Mouse (Mus musculus) thymus, postnatal 36 days (tissue): ENCODE data around the gene Aurkb.
A peak's percentile ranks its signal among the peaks of the same experiment; 100 is the strongest.

Source experiments
- DNase-seq, 2 experiments: peaks; one replicate each; pipeline ENCODE4 v3.0.0; 2022; ENCODE audit warnings: mixed read lengths in 2 of 2

Gene Aurkb

DNA sequence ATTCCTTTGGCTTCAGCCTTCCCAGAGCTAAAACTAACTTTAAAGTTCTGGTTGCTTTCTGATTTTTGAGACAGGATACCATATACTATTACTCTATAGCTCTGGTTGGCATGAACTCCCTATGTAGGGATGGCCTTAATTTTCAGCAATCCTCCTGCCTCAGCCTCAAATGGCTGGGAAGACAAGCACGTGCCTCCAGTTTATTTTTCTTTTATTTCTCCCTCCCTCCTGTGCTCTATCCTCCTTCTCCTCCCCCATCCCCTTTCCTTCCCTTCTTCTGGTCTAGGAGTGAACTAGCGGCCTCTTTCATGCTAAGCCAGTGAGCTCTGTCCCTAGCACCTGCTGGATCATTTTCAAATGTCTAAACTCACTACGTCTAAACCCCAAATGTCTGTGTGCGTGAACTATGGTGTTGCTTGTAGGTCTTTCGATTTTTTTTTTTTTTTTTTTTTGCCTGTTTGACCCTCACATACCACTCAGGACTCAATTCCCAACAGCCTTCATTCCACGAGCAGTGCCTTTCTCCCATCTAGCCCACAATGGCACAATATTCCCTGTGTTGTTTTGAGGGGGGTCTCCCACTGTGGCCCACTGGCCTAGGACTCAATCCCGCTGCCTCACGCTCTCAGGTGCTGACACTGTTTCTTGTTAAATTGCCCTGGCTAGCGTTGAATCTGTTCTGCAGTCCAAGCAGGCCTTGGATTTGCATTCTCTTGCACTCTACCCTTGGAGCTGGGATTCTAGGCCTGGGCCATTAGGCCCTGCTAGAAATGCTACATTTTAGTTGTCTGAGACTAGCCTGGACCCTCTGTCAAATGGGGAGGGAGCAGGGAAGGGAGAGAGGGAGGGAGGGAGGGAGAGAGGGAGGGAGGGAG is 19.0 kb downstream of the Aurkb start:
- DNase-seq, result no peak

DNA sequence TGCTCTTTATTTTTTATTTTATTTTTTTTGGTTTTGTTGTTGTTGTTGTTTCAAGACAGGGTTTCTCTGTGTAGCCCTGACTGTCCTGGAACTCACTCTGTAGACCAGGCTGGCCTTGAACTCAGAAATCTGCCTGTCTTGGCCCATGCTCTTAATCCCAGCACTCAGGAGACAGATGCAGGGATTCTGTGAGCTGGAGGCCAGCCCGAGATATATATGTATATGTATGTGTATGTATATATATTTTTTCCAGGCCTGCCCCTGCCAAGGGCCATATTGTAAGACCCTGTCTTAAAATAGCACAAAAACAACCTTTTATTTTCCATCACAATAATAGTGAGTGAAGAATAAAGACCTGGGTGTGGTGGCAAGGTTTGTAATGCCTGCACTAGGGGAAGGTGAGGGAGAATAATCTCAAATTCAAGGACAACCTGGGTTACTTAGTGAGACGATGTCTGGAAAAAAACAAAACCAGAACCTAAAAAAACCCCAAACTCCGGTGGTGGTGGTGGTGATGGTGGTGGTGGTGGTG is 20.0 kb downstream of the Aurkb start:
- DNase-seq, result no peak

DNA sequence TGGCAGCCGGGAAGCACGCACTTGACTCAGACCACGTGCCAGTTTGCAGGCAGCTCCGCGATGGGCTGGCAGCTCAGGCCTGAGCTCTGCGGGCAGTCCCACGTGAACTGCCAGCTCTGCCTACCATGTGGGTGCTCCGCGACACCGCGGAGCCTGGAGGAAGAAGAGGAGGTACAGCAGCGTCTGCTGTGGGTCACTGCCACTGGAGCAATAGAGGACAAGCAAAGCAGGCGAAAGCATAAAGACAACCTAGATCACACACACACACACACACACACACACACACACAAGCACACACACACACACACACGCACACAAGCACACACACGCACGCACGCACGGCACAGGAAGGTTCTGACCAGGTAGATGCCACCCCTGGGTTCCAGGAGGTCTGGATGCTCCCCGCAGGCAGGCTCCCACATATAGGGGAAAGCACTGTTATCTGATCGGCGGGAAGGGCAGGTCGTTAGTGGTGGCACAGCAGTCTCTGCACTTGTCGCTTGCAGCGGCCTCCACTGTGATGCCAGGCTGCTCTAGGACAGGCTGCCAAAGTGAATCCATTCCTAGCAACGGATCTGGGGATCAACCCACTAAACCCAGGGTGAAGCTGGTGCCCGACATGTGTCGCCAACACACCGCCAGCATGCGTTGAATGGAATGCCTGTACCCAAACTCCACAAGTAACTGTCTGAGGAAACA is 20.9 kb downstream of the Aurkb start:
- peak in 1 of 2 experiments; percentile 29 for DNase-seq

DNA sequence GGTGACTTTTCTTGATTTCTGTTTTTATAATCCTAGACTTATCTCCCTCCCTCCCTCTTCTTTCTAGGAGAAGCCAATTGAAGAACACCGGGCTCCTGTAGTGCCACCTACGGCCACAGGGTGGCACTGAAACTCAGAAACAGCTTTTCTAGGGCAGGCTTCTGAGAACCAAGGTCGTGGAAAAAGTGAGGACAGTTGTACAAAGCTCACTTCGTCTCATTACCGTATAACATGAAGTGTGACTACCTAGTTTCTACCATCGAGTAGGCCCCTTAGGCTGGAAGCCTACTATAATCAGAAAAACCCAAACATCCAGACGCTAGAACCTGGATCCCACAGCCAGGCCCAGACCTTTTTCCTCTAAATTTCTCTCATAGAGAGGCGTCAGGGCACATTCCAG is 21.5 kb downstream of the Aurkb start:
- peak; percentile 82 to 85 for DNase-seq

DNA sequence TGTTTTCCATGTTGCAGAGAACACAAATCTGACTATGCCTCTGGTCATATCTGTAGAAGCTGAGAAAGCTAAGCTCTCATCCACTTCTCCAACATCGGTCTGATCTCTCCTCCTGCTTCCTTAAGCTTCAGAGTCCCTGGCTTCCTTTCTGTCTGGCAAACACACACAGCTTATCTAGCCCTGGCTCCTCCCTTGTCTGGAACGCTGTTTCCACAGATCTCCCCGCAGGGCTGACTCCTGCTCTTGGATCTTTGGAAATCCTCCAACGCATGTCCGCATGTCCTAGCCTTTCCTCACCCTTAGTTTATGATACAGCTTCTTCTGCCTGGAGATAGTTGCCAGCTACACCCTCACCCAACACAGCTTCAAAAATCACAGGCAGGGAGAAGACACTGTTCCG is 22.2 kb downstream of the Aurkb start:
- no peak for DNase-seq

DNA sequence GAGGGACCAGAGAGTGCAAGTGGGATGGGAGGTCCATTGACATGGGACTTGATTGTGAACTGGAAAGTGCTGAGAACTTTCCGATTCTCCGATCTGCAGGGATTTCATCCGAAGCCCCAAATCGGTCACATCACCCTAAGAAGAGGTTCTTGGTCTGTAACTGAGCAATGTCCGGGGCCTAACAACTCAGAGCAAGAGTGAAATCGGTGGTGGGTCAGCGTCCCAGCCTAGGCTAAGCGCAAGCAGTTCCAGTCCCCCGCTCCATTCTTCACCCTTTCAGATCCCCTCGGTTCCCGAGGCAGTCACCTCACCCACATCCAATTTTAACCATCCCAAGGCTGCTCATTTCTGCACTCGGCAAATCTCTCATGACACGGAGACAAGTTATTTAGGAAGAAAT is 24.6 kb downstream of the Aurkb start:
- DNase-seq, result no peak

DNA sequence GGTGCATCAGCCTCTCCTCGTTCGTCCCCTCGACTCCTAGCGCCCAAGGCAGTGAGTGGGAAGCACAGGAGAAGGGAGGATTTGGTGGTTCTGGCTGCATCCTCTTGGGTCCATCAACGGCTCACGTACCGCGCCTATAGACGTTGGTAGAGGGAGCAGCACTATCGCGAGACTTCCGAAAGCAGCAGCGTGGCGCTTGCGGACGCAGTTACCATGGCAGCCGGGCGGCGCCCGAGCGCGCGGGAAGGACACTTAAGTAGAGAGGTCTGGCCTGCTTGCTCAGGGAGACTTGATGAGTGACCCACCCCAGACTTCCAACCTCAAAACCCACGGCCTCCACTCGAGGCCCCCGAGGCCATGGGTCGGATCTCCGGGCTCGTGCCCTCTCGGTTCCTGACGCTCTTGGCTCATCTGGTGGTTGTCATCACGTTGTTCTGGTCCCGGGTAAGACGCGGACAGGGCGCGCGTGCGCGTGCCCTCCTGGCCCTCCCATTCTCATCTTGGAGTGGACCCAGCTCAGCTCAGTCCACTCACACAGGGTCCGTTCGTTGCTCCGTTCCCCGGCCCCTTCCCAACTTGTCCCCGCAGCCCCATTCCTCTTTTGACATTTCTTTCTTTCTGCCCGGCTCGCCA is 25.3 kb downstream of the Aurkb start, which contains the start of gene Tmem107:
TSS of gene Tmem107 (plus strand) at position 217 of the 633 bp plus-strand sequence.
- peak; percentile 89 to 92 for DNase-seq

DNA sequence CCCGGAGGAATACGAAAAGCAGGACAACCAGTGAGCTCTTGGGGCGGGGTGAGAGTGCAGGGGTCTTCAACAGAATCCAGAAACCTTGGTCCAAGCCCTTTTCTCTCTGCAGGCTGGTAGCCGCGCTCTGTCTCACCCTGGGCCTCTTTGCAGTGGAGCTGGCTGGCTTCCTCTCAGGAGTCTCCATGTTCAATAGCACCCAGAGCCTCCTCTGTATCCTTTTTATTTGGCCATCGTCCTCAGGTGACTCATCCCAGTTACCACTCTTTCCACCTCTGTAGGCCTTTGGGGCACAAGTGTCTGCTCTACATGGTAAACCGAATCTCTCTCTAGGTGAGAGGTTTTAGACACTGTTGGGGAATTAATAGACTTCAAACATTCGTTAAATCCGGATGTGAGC is 25.8 kb downstream of the Aurkb start:
- no peak for DNase-seq

DNA sequence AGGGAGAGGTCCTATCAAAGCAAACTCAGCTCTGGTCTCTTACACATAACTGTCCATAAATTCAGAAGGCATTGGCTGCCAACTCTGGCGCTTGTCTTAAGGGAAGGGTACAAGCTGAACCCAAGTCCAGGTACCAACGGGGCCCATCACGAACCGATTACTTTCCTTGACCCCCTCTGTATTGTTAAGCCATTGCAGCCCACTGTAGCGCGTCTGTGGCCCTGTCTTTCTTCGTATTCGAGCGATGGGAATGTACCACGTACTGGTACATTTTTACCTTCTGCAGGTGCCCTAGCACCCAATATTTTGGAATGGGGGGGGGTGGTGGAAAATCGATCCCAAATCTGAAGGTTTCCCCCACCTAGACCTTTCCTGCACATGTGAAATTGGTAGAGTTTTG is 26.8 kb downstream of the Aurkb start:
- DNase-seq, result no peak

DNA sequence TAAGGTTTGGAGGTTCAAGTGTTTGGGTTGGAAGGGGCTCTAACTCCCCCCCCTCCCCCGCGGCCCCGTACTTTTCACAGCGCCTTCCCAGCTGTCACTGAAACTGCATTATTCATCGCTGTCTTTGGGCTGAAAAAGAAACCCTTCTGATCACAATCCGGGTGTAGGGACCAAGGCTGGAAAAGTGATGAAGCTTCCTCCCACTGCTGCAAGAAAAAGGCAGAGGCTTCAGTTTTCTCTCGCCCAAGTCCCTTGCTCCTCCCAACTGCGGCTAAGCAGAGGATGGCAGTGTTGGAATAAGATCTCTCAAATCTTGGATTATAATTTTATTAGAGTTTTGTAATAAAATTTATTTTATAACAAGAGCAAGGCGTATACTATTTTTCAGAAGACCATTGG is 27.2 kb downstream of the Aurkb start:
- DNase-seq, result no peak

DNA sequence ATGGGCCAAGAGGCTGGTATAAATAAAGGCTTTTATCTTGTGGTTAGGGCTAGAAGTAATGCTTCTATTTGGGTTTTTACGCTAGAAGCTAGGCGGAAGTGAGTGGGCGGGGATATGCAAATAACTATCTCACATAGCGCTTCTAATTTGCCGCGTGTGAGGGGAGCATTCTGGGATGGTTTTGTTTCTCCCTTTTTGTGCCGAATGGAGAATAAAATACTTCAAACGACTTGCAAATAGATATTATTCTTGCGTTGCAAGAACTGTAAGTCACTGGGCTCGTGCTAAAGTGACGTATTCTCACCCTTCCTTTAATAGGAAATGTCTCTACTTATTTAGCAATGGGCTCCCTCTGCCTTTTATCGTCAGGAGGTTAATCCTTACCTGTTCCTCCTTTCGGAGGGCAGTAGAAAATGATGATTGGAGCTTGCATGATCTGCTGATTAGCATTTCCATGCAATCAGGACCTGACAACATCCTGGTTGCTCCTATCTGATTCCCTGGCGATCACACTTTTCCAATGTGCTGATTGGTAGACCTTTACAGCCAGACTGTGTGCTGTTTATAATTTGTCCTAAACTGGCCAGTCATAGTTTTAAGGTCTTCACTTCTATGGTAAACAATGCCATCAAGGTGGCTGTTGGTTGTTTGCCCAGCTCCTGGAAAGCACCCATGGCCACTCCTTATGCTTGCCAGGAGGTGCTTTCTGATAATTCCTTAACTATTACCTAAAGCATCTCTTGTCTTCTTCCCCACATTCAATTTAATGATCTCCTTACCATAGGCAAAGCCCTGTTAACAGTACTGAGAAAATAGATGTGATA is 27.8 kb downstream of the Aurkb start:
- peak; percentile 70 to 76 for DNase-seq

DNA sequence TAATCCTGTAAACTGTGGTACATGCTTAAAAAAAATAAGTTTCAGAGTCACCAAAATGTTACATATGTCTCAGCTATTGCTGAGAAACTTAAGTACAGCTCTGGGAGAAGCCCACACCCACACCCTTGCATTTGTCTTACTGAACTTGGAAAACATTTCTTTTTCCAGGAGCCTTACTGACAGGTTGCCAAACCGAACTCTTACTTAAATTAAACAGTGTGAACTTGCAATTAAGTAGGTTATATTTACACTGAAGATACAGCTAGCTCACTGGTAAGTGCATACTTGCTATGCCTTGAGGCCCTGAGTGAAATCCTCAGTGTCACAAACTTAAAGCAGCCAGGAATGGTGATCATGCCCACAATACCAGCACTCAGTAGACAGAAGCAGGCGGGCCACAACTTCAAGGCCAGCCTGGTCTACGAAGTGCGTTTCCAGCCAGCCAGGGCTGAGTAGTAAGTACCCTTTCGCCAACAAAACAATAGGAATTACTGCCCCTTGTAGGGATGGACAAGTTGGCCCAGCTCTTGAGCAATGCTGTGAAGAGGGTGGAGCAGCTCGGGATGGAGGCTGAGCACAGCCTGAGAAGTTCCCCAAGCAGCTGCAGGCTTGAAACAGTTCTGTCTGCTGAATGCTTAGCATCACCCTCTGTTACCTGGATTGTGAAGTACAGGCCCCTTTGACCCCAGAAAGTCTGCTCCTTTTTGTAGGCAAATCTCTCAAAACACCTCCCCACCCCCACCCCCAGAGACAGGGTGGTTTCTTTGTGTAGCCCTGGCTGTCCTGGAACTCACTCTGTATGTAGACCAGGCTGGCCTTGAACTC is 28.7 kb downstream of the Aurkb start:
- DNase-seq, result no peak

DNA sequence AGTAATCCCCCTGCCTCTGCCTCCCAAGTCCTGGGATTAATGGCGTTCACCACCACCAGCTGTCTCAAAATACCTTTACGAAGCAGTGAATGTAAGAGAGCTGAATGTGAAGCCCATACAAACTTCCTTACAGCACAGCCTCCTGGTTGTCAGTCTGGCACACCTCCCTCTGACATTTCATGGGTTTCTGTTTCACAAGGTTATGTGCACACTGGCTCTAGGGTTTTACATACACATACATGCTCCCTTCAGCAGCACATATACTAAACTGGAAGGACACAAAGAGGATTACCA is 29.3 kb downstream of the Aurkb start:
- no peak for DNase-seq

DNA sequence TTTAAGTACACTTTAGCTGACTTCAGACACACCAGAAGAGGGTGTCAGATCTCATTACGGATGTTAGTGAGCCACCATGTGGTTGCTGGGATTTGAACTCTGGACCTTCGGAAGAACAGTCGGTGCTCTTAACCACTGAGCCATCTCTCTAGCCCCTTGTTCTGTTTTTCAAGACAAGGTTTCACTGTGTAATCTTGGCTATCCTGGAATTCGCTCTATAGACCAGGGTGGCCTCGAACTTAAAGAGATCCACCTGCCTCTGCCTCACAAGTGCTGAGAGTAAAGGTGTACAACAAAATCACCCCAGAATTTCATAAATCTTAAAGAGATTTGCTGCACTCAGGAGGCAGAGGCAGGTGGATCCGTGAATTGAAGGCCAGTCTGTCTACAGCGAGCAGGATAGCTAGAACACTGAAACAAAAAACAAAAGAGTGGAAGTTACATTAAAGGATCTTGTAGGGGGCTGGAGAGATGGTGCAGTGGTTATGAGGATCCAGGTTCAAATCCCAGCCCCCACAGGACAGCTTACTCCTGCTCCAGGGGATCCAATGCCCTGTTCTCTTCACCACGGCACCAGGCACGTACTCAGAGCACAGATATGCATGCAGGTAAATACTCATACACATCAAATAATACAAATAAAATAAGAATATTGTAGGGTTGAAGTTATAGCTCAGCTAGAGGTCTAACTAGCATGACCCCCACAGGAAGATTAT is 30.5 kb downstream of the Aurkb start:
- no peak for DNase-seq

DNA sequence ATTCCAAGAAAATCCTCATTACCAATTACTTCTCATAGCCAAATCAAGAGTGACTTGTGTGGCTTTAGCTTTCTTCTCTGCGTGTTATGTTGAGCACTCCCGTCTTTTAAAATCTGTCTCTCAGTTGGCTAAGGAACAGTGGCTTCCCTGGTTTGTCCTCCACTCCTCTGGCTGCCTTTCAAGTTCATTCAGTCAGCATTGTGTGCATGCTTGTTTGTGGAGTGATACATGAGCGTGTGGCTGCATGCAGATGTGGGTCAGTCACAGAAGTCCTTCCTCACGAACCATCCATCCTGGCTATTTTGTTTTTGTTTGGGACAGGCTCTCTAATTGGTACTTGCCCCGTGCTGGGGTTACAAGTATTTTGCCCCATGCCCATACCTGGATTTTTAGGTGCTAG is 31.1 kb downstream of the Aurkb start:
- no peak for DNase-seq

DNA sequence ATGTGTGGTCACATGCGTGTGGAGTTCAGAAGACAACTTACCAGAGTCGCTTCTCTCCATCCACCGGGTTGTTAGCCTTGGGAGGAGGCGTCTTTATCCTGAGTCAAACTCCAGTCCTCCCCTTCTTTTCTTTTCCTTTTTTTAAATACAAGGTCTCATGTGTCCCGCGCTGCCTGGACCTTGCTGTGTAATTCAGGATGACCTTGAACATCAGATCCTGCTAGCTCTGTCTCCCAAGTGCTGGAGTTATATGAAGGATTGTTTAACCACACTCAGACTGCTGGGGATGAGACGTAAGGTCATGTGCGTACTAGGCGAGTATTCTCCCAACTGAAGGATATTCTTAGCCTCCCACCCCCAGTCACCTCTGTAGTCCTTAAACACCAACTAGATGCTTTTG is 31.9 kb downstream of the Aurkb start:
- DNase-seq, result no peak

DNA sequence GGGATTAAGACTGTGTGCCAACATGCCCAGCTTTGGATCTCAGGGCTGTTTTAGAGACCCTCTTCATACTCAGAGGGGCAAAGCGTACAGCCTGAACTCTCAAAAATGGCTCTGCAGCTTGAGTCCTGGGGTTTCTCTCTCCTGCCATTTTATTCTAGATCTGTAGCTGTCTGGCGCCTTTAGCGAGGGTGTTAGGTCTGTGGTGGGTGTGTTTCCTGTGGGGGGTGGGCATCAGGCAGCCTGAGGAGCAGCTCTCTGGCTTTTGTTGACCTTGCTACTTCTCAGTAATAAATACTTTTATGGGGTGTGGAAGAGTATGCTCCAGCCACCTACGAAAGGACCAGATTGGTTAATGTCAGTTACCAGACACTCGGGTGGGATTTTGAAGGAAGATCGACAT is 32.6 kb downstream of the Aurkb start:
- DNase-seq, result no peak

DNA sequence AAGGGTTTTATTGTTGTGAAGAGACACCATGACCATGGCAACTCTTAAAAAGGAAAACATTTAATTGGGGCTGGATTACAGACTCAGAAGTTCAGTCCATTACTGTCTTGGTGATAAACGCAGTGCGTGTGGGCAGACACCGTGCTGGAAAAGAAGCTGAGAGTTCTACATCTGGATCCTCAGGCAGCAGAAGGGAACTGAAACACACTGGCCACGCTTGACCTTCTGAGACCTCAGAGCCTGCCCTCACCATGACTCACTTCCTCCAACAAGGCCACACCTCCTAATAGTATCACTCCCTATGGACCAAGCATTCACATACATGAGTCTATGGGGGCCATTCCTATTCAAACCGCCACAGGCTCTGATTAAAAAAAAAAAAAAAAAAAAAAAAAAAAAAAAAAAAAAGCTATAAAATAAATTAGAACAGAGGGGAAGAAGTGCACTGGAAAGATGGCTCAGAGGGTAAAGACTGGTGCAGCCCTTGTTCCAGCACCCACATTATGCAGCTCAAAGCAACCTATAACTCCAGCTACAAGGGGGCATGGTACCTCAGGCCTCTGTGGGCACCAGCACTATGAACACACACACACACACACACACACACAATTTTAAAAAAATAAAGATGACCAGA is 33.5 kb downstream of the Aurkb start:
- DNase-seq, result no peak

DNA sequence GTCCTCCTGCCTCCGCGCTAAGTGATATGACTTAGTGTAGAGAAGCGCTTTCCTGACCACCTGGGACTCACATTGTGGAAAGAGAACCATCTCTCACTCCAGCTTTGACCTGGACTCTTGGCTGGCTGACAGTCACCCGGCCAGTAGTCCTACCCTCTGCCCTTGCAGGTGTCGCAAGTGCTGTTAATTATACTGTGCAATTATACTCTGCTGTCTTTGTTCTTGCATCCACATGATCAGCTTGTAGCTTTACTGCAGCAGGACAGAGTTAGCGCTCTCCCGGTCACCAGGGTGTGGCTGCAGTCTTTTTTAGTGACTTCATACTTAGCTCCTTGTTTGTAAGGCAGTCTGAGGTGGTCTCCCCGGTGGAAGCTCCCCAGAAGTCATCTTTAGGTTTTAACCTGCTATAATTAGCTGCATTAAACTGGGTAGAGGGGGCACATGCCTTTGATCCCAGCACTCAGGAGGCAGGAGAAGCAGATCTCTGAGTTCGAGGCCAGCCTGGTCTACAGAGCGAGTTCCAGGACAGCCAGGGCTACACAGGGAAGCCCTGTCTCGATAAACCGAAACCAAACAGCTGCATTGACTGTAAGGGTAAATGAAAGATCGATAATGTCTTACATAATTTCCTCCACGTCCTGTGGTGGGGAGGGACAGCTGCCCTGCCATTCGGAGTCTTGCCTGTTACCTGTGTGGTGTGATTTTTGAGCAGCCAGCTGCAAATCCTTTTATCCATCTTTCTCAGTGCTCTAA is 34.8 kb downstream of the Aurkb start:
- DNase-seq, result no peak

DNA sequence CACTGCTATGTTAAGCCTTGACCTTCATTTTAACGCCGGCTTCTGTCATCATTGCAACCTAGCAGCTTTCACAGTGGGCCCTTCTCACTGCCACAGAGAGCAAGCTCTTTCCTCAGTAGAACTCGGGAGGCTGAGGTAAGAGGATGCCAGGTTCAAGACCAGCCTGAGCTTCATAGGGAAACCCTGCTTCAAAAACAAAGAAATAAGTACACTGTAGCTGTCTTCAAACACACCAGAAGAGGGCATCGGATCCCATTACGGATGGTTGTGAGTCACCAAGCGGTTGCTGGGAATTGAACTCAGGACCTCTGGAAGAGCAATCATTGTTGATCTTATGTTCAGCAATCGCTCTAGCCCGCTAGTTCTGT is 35.4 kb downstream of the Aurkb start:
- no peak for DNase-seq
